Mouse (Mus musculus) heart, embryonic 11.5 days (tissue): ENCODE measurements at regions not wholly inside any gene's neighbourhood (a gene's known extent, or its start where the extent isn't known, plus 50 kb on each side); places are given as distances from the start of the nearest gene placed in this dataset.

Source experiments
- ATAC-seq: fragments of 200-750 bp; cut with Nextera tagmentation; replicated peaks from 2 replicates; pipeline ENCODE4 v1.8.0; 2017; ENCODE audit warnings: moderate library complexity; ENCODE audit not compliant: insufficient number of reproducible peaks, low FRiP score, low TSS enrichment
- H3K27ac ChIP-seq: fragments of 300-500 bp; sonication (generic); 2 replicates; pipeline ENCODE4 v1.5.1; 2014; ENCODE audit warnings: mild to moderate bottlenecking, low read depth, low read length
- H3K27me3 ChIP-seq: fragments of 300-500 bp; sonication (generic); 2 replicates; pipeline ENCODE4 v1.6.1; 2014; ENCODE audit warnings: mild to moderate bottlenecking, low read length, mixed read lengths; ENCODE audit not compliant: control insufficient read depth, insufficient read depth
- H3K36me3 ChIP-seq: fragments of 300-500 bp; sonication (generic); 2 replicates; pipeline ENCODE4 v1.6.1; 2014; ENCODE audit warnings: mild to moderate bottlenecking, low read length, moderate library complexity, mixed read lengths; ENCODE audit not compliant: control insufficient read depth, insufficient read depth
- H3K4me1 ChIP-seq: fragments of 300-500 bp; sonication (generic); 2 replicates; pipeline ENCODE4 v1.6.1; 2014; ENCODE audit warnings: low read length; ENCODE audit not compliant: control insufficient read depth, insufficient read depth
- H3K4me2 ChIP-seq: fragments of 300-500 bp; sonication (generic); 2 replicates; pipeline ENCODE4 v1.6.1; 2014; ENCODE audit warnings: mild to moderate bottlenecking, moderate library complexity
- H3K4me3 ChIP-seq: fragments of 300-500 bp; sonication (generic); 2 replicates; pipeline ENCODE4 v1.5.1; 2014; ENCODE audit warnings: low read depth, low read length
- H3K9ac ChIP-seq: fragments of 300-500 bp; sonication (generic); 2 replicates; pipeline ENCODE4 v1.6.1; 2014; ENCODE audit warnings: mild to moderate bottlenecking, low read depth, low read length, moderate library complexity
- H3K9me3 ChIP-seq: fragments of 300-500 bp; sonication (generic); replicated peaks from 2 replicates; pipeline ENCODE4 v1.6.1; 2016; ENCODE audit warnings: low read length; ENCODE audit not compliant: control insufficient read depth
- WGBS: fragments of 180-500 bp; shearing (Covaris S2); extraction: QIAGEN DNeasy Blood & Tissue Kit; methylation state at CpG from one replicate; pipeline ENCODE4 v1.1.7; 2014; ENCODE audit not compliant: insufficient replicate concordance; 5-methylcytosine and 5-hydroxymethylcytosine counted together

DNA sequence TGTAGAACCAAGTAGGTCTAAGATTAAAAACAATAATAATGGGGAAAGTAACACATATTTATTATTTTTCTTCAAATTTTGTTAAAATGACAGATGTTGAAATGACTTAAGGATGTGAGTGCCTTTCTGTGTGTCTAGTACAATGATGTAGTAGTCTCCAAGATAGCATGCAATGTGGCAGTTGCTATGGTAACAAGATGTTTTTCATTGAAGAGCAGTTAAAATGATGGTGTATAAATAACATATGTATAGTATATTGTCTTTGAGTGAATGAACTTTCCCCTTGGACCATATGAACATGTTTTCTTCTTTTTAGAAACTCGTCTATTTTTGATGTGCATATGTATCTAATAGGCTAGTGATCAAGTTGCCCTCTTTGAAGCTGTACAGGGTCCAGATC is 1044.6 kb downstream of the Ttll7 start:
- no peak for ATAC-seq
- Histone ChIP-seq H3K27ac (no peak overlapping the region), H3K27me3 (no peaks in the 10 kb centered on the region), H3K4me3 (no peak overlapping the region), H3K9ac (no peak overlapping the region), H3K9me3 (no peaks in the 10 kb centered on the region), H3K4me1 (no peaks in the 10 kb centered on the region), H3K4me2 (no peak overlapping the region), H3K36me3 (no peaks in the 10 kb centered on the region)
- 48% methylated on average over 1 of the region's 1 CpGs for WGBS

DNA sequence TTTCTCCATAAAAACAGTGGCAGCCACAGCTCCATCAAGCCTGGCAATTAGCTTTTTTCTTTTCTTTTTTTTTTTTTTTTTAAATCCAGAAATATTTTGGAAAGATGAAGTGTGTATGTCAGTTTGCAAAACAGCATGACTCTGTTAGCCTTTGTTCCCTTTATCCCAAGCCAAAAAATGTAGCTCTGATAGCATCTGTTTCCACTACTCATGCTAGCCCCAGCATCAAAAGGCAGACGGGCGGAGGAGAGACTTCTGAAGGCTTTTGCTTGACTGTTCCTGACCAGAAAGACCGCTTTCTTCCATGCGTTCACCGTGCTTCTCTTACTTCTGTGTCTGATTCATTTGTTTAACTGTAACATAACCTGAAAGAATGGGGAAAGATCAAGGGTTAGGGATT is 1039.5 kb downstream of the Ttll7 start:
- no peak for ATAC-seq
- no peak overlapping the region for H3K9ac ChIP-seq
- H3K27me3 ChIP-seq, result no peaks in the 10 kb centered on the region
- H3K4me2 ChIP-seq, result no peak overlapping the region
- H3K9me3 ChIP-seq, result no peaks in the 10 kb centered on the region
- H3K4me3 ChIP-seq, result no peak overlapping the region
- no peaks in the 10 kb centered on the region for H3K4me1 ChIP-seq
- no peak overlapping the region for H3K27ac ChIP-seq
- 68% methylated on average over 5 of the region's 5 CpGs for WGBS
- no peaks in the 10 kb centered on the region for H3K36me3 ChIP-seq

DNA sequence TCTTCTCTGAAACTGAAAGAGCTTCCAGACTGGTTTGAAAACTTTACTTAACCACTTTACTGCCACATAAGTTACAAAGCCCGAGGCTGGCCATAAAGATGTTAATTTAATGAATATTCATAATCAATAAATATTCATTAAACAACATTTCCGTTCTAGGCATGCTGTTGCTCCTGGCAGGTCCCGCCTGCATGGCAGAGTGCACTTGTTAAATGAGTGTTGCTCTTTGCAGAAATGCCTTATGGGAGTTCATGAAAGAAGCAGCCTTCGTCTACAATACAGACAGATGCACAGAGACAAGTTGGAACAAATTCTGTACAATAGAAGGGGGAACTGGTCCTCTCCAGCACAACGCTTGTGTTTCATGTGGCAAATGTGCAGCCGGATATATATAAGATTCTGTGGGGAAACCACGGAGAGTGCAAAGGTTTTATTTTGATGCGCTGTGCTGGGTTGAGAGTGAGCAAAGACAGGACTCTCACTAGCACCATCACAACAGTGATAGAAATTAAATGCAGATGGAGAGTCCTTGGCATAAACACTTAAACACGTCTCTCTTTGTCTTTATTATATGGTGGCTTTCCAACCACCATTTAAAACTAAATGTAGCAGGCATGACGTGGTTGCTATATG is 1034.2 kb downstream of the Ttll7 start:
- no peak overlapping the region for H3K4me2 ChIP-seq
- no peaks in the 10 kb centered on the region for H3K36me3 ChIP-seq
- H3K9me3 ChIP-seq, result no peaks in the 10 kb centered on the region
- no peak overlapping the region for H3K9ac ChIP-seq
- WGBS, result 81% methylated on average over 10 of the region's 10 CpGs
- H3K27ac ChIP-seq, result no peak overlapping the region
- no peak for ATAC-seq
- H3K27me3 ChIP-seq, result no peaks in the 10 kb centered on the region
- H3K4me1 ChIP-seq, result no peaks in the 10 kb centered on the region
- H3K4me3 ChIP-seq, result no peak overlapping the region

DNA sequence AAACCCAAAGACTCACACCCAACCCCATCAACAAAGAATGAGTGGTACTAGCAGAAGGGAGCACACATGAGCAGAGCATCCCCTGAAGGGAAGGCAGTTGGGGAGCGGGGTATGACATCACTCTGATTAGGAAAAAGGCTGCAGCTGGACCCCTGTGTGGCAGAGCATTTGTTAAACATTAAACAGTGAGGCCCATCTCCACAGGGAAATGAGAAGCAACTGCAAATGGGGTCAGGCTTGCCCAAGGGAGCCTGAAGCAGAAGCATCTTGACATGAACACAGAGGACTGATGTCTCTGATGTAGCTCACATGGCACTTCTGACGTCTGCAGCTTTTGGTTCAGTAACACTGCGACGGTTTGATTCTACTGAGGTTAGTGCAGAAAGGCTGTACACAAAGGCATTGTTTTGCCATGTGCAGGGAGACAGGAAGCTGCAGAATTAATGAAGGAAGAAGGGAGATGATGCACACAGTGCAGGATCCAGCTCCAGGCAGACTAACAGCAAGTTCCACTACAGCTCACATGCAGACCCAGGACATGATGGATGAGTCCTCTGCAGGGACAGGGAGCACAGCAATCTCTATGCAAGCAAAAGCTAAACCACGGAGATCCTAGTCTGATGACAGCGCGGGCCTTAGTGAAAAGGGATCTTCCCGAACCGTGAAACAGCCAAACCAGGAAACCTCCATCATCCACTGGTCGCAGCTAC is 1030.9 kb downstream of the Ttll7 start:
- H3K9me3 ChIP-seq, result no peaks in the 10 kb centered on the region
- no peak overlapping the region for H3K9ac ChIP-seq
- H3K36me3 ChIP-seq, result no peaks in the 10 kb centered on the region
- H3K4me1 ChIP-seq, result no peaks in the 10 kb centered on the region
- no peaks in the 10 kb centered on the region for H3K27me3 ChIP-seq
- H3K4me3 ChIP-seq, result no peak overlapping the region
- no peak for ATAC-seq
- H3K4me2 ChIP-seq, result no peak overlapping the region
- H3K27ac ChIP-seq, result no peak overlapping the region
- WGBS, result 58% methylated on average over 10 of the region's 10 CpGs

DNA sequence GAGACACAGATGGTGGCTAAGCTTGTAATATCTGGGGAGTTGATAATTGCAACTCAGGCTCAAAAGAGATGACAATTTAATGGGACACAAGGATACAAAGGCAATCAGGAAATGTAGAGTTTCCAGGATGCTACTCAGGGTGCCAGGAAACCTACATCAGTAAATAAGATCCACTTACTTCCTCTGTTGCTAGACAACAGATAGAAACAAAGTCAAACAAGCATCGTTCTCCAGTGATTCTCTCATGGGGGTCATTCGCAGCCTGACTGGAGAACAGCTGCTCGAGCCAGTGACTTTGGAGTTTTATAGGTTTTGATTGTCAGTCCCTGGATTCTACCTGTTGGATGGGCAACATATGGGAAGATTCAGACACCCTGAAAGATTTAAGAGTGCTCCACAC is 1026.5 kb downstream of the Ttll7 start:
- H3K27me3 ChIP-seq, result no peaks in the 10 kb centered on the region
- no peak overlapping the region for H3K4me2 ChIP-seq
- no peaks in the 10 kb centered on the region for H3K36me3 ChIP-seq
- no peak overlapping the region for H3K4me3 ChIP-seq
- no peak overlapping the region for H3K9ac ChIP-seq
- no peak for ATAC-seq
- H3K4me1 ChIP-seq, result no peaks in the 10 kb centered on the region
- 53% methylated on average over 3 of the region's 3 CpGs for whole genome bisulfite sequencing
- no peaks in the 10 kb centered on the region for H3K9me3 ChIP-seq
- H3K27ac ChIP-seq, result no peak overlapping the region

DNA sequence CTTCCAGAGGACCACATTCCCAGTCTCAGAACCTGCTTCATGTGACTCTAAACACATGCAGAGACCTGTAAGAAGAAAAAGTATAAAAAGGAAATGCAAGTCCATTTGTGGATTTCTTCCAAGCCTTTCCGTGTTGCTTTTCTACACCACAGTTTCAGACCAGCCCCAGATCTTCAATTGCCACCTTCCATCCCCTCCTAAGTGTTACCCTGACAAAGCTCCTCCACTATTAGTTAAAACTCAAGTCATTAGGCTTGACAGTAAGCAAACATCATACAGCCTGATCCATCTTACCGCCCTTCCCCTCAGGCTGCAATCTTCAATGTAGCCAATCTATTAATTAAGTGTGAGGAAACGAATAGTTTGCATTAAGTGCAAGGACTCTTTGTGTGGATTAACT is 1016.1 kb downstream of the Ttll7 start:
- Histone ChIP-seq H3K9ac (no peak overlapping the region), H3K4me2 (no peak overlapping the region), H3K4me3 (no peak overlapping the region), H3K4me1 (no peaks in the 10 kb centered on the region), H3K27me3 (no peaks in the 10 kb centered on the region), H3K9me3 (no peaks in the 10 kb centered on the region), H3K27ac (no peak overlapping the region), H3K36me3 (no peaks in the 10 kb centered on the region)
- 60% methylated on average over 3 of the region's 3 CpGs for WGBS
- ATAC-seq, result no peak

DNA sequence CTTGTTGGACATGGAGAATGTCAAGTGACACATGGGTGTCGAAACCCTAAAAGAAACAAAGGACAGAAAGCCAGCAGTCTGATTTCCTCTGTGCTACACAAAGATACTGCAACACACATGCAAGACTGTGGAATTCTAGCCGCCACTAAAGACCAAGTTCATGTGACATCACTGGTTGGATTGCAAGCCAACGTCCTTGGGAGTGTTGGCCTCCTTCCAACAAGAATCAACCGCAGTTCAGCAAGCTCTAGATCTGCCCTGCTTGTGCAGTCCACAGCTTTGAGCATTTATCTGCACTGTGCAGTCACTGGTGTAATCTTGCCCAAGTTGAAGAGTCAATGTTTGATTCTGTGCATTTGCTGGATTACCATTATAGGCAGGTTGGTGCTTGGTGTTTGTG is 1001.2 kb downstream of the Ttll7 start:
- Histone ChIP-seq H3K4me3 (no peak overlapping the region), H3K27me3 (no peaks in the 10 kb centered on the region), H3K36me3 (no peaks in the 10 kb centered on the region), H3K4me2 (no peak overlapping the region), H3K4me1 (no peaks in the 10 kb centered on the region), H3K27ac (no peak overlapping the region), H3K9me3 (no peaks in the 10 kb centered on the region), H3K9ac (no peak overlapping the region)
- 0 out of 2 replicates have a peak, but pooled peaks have one; percentile 18 for ATAC-seq
- 42% methylated on average over 4 of the region's 4 CpGs for WGBS

DNA sequence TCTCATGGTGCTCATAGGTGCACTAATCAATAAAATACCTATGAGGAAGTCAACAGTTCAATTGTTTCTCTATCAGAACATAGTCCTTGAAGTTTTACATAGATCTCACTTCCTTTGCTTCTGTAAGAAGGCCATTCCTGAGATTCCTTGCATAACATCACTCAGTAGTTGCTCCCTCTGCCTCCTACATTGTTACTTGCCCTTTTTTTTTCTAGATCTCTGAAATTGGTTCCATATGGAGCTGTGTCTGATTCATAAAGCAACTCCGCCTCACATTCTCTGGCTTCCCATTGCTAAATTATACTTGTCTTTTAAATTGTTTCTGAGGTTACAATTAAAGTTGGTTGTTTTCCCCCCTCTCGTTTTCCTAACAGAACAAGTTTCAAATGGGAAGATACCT is 1000.7 kb downstream of the Ttll7 start:
- WGBS, result 83% methylated on average over 2 of the region's 2 CpGs
- no peak for ATAC-seq
- no peak overlapping the region for H3K9ac ChIP-seq
- H3K27ac ChIP-seq, result no peak overlapping the region
- H3K4me1 ChIP-seq, result no peaks in the 10 kb centered on the region
- no peaks in the 10 kb centered on the region for H3K27me3 ChIP-seq
- H3K36me3 ChIP-seq, result no peaks in the 10 kb centered on the region
- H3K9me3 ChIP-seq, result no peaks in the 10 kb centered on the region
- H3K4me3 ChIP-seq, result no peak overlapping the region
- H3K4me2 ChIP-seq, result no peak overlapping the region

DNA sequence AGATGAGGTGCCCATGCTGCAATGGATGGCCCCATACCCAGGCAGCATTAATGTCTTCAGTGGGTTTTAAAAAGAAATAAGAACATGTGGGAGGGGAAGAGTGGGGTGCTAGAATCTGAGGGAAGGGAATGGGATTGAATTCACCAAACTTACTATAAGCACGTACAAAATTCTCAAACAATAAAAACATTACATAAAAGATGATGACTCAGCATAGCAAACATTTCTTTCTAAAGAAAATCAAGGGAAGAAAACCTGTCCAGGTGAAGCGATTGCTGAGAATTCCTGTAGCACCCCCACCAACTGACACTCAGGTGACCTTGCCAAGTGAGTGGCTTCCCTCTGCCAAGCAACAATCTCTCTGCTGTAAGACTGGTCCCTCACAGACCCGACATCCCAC is 989.2 kb downstream of the Ttll7 start:
- no peak overlapping the region for H3K9ac ChIP-seq
- no peak overlapping the region for H3K4me3 ChIP-seq
- H3K36me3 ChIP-seq, result no peaks in the 10 kb centered on the region
- H3K27ac ChIP-seq, result no peak overlapping the region
- ATAC-seq, result no peak
- no peaks in the 10 kb centered on the region for H3K4me1 ChIP-seq
- no peaks in the 10 kb centered on the region for H3K9me3 ChIP-seq
- 64% methylated on average over 3 of the region's 3 CpGs for WGBS
- no peak overlapping the region for H3K4me2 ChIP-seq
- no peaks in the 10 kb centered on the region for H3K27me3 ChIP-seq
